Mouse (Mus musculus): Measurements from ENCODE around the gene Rftn1.

The Rftn1 gene

GRCm38 (mm10) chr17:50063832-50064627 is 126.4 kb downstream of the Rftn1 start:
- DNase-seq (ENCODE audit: low read depth, low spot score): no peak

GRCm38 (mm10) chr17:50062649-50063048 is 127.8 kb downstream of the Rftn1 start:
- DNase-seq (ENCODE audit: low read depth, low spot score): no peak

- DNase-seq (ENCODE audit: low read depth, low spot score): no peak
Measured at GRCm38 (mm10) chr17:50061446-50061845, 129.0 kb downstream of the Rftn1 start.

GRCm38 (mm10) chr17:50060220-50060619 is 130.3 kb downstream of the Rftn1 start:
- DNase-seq (ENCODE audit: low read depth, low spot score): no peak

- DNase-seq (ENCODE audit: low read depth, low spot score): no peak
Measured at GRCm38 (mm10) chr17:50059417-50059816, 131.1 kb downstream of the Rftn1 start.

GRCm38 (mm10) chr17:50055154-50055756 is 135.2 kb downstream of the Rftn1 start:
- DNase-seq (ENCODE audit: low read depth, low spot score): no peak

GRCm38 (mm10) chr17:50054586-50054985 is 135.9 kb downstream of the Rftn1 start:
- no peak for DNase-seq (ENCODE audit: low read depth, low spot score)

GRCm38 (mm10) chr17:50053961-50054360 is 136.5 kb downstream of the Rftn1 start:
- DNase-seq (ENCODE audit: low read depth, low spot score): no peak

- DNase-seq (ENCODE audit: low read depth, low spot score): no peak
Measured at GRCm38 (mm10) chr17:50052741-50053468, 137.6 kb downstream of the Rftn1 start.

- no peak for DNase-seq (ENCODE audit: low read depth, low spot score)
Measured at GRCm38 (mm10) chr17:50050456-50050855, 140.0 kb downstream of the Rftn1 start.

- DNase-seq (ENCODE audit: low read depth, low spot score): no peak
Measured at GRCm38 (mm10) chr17:50048209-50048608, 142.3 kb downstream of the Rftn1 start.

- no peak for DNase-seq (ENCODE audit: low read depth, low spot score)
Measured at GRCm38 (mm10) chr17:50047182-50047581, 143.3 kb downstream of the Rftn1 start.

- no peak for DNase-seq (ENCODE audit: low read depth, low spot score)
Measured at GRCm38 (mm10) chr17:50040727-50041410, 149.6 kb downstream of the Rftn1 start.

- no peak for DNase-seq (ENCODE audit: low read depth, low spot score)
Measured at GRCm38 (mm10) chr17:50037882-50038665, 152.4 kb downstream of the Rftn1 start.

- no peak for DNase-seq (ENCODE audit: low read depth, low spot score)
Measured at GRCm38 (mm10) chr17:50037416-50037815, 153.1 kb downstream of the Rftn1 start.

- DNase-seq (ENCODE audit: low read depth, low spot score): peak; percentile 53
Measured at GRCm38 (mm10) chr17:50036751-50037385, 153.6 kb downstream of the Rftn1 start.

GRCm38 (mm10) chr17:50033698-50034097 is 156.8 kb downstream of the Rftn1 start:
- no peak for DNase-seq (ENCODE audit: low read depth, low spot score)

GRCm38 (mm10) chr17:50031548-50032491 is 158.7 kb downstream of the Rftn1 start:
- DNase-seq (ENCODE audit: low read depth, low spot score): no peak

- no peak for DNase-seq (ENCODE audit: low read depth, low spot score)
Measured at GRCm38 (mm10) chr17:50025651-50026050, 164.8 kb downstream of the Rftn1 start.
